Mouse (Mus musculus) heart, postnatal 10 days (tissue): ENCODE results near the gene Gm3893. TPM values are rescaled to one million over a fixed set of nuclear protein-coding genes. Genes with fewer than 3 reads are reported as not detected.
"Not testable (repeated sequence)": the region's sequence is repeated elsewhere in the genome, so short reads cannot be mapped to it uniquely, and the experiment has no call there.

Source experiments
- DNase-seq, 2 experiments: peaks; one replicate each; pipeline ENCODE4 v3.0.0; 2021
- intact Hi-C: fragments of 180-260 bp; cut with DNase I; formaldehyde crosslinking; loops from one replicate; pipeline ENCODE4 v1.15.1; 2025
- total RNA-seq, 2 experiments: library from RNA; stranded (reverse); gene quantifications; 2 replicates each; pipeline ENCODE4 v1.2.3; 2021

The Gm3893 gene
- not detected for total RNA-seq

DNA sequence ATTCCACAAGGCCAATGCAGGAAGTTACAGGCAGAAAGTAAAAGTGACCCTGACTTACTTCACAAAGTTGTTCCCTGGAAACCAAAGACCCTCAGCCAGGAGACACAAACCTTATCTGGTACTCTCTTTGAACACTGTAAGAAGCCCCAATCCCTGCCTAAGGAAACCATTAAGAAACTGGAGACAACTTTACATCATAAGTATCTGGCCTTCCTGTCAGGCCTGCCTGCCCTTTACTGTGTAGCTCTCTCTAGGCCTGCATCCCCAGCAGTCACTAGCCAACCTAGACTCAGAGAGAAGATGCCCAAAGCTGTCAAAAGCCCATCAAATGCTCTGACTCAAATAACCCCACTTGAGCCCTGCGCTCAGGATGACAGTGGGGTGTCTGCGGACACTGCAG lies at the start of gene Gm3893:
Gene Gm3893 (plus strand): TSS at position 301 of the 400 bp plus-strand sequence.
- intact Hi-C loops = not testable (repeated sequence)

DNA sequence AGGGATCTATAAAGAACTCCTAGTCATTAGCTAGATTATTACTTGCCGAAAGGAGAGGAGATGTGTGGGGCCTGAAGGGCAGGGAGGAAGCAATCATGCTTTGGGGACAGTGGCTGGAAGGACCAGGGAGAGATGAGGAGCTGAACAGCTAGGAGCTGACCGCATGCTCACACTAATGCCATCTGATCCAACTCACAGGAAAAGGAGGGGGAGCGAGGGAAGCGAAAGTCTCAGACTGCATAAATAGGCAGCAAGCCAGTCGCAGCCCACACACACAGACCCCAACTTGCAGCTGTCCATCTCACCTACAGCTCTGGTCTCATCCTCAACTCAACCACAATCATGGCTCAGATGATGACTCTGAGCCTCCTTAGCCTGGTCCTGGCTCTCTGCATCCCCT lies 23.5 kb downstream of the Gm3893 start, which contains the start of gene Gm13304:
Gene Gm13304 (plus strand): TSS at position 301 of the 400 bp plus-strand sequence.
- DNase-seq, intact Hi-C loops: not testable (repeated sequence)

More for the DNA sequence above, at the start of gene Gm3893:
- DNase-seq = not testable (repeated sequence)

Other genes starting within 250 kb of the Gm3893 start
- not detected for gene Gm21541, start 187.6 kb upstream of the Gm3893 start, total RNA-seq
- under 1 TPM; 0.45 to 0.69 TPM for gene Gm20878, start 149.6 kb upstream of the Gm3893 start, total RNA-seq
- gene Fam205a4, start 125.1 kb upstream of the Gm3893 start, total RNA-seq = under 1 TPM in 1 of 2 experiments, not detected in 1; 0.07 TPM
- not detected for gene Gm21093, start 56.5 kb upstream of the Gm3893 start, total RNA-seq
- 10 to 100 TPM; 11.9 to 12.6 TPM for gene Gm13304, start 23.6 kb downstream of the Gm3893 start, total RNA-seq
- not detected for gene Gm13306, start 62.2 kb downstream of the Gm3893 start, total RNA-seq
- not detected for gene Gm13305, start 77.4 kb downstream of the Gm3893 start, total RNA-seq
- under 1 TPM; 0.12 to 0.41 TPM for gene Gm10600, start 149.4 kb downstream of the Gm3893 start, total RNA-seq
- not detected for gene Ccl21b, start 164.6 kb downstream of the Gm3893 start, total RNA-seq
- not detected for gene Gm21953, start 203.1 kb downstream of the Gm3893 start, total RNA-seq
- under 1 TPM in 1 of 2 experiments, not detected in 1; 0.07 TPM for gene Fam205a3, start 227.1 kb downstream of the Gm3893 start, total RNA-seq